Mouse (Mus musculus): ENCODE data around the gene Dhrs7.

The Dhrs7 gene

DNA sequence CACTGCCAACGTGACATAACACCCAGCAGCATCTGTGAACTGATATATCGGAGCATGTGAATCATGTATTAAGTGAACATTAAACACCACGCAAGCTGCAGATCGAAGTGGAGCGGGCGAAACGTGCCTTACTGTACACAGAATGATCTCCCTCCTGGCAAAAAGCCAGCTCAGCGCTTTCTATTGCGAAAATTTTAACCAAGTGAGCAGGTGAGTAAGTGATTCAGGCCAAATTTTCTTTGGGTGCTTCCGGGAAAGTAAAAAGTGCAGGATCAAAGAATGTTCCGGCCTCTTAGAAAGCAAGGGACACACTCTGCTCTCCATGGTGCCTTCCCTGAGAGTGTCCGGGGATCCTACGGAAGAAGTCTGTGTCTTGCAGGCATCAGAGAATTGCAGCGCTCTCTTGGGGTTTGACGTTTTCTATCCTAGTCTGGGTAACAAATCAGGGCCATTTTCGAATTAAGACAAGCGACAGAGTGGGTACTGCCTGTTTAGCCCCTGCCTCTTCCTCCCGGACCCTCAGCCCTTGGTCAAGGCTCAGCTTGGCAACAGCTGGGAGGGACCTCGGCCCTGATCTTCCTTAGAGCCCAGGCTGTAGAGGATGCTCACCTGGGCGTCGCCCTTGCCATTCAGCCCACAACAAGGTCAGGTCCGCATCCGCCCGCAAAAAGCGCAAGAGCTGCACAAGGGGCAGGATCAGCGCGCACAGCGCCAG lies 532 bp downstream of the Dhrs7 start:
- no peak for DNase-seq (ENCODE audit: low read depth in 1 of 2, low spot score in 2 of 2)

DNA sequence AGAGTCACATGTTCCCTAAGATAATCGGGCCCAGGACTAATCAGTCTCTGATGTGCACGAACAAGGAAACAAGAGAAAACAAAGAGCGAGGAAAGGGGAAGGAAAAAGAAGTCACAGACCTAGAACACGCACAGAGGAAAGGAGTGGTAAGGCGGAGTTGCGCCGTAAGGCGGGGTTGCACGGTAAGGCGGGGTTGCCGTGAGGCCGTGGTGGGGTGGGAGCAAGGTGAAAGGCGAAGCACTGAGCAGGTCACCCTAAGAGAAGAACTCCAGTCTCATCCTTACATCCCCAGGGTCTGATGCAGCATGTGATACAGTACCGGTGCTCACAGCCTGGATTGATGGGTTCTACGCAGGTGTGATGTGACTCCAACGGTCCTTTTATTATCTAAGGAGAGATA lies 8.9 kb downstream of the Dhrs7 start:
- DNase-seq (ENCODE audit: low read depth in 1 of 2, low spot score in 2 of 2) = no peak

DNA sequence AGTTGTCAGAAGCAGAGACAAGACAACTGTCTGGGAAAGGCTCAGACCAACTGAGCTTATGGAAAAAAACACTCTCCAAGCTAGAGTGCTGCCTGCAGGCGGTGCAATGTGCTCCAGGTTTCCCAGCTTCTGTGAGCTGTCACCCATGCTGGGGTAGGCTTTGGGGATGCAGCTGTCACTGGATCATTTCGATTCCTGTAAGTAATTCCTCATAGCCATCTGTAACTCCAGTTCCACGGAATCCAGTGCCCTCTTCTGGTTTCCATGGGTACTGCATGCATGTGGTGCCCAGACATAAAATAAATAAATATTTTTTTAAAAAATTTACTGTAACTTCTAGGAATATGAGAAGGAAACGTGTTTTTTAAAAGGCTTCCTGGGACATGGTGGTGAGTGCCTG lies 10.0 kb downstream of the Dhrs7 start:
- DNase-seq (ENCODE audit: low read depth in 1 of 2, low spot score in 2 of 2) = no peak

DNA sequence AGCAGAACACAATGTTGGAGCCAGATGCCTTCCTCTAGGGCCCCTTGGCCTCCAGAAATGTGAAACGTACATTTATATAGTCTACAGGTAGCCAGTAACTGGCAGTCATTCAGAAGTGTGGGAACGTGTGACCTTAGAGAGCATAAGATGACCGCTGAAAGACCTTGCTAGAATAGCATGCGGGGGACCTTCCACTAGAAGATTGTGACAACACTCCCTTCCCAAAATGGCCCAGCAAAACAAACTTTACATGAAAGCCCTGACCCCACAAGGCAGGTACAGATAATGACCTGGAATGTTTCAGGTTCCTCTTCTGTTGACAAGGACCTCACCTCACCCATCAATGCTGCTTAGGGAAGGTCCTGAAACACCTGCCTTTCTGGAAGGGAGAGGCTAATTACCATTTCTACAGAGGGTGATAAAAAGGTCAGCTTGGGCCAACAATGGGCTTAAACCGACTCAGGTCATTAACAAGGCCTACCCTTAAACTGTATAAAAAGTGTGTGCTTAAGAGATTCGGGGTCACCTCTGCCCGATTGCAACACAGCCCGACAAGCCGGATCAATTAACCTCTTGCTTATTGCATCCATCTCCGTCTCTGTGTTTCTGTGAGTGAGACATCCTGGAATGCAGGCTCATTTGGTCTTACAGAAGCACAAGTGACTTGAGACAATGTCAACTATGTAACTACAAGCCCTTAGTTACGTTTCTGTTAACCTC lies 14.9 kb downstream of the Dhrs7 start, which contains the start of gene Gm4756:
Gm4756 (minus strand) TSS at position 51 of the 720 bp plus-strand sequence.
- no peak for DNase-seq (ENCODE audit: low read depth in 1 of 2, low spot score in 2 of 2)

DNA sequence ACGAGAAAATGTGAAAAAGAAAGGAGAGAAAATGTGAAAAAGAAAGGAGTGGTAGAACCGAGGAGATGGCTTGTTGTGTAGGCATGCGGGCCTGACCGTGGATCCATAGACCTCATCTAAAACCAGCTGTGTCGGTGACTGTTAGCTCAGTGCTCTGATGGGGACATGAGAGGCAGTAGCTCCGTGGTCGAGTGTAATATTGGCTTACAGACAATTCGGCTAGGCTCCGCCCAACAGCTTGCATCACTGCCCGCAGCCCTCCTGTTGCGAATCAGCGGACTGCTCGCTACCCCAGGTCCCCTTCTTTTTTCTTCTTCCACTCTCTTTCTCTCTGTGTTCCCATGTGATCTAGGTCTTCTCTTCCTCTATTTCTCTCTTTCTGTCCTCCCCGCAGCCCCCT lies 15.8 kb downstream of the Dhrs7 start:
- no peak for DNase-seq (ENCODE audit: low read depth in 1 of 2, low spot score in 2 of 2)

DNA sequence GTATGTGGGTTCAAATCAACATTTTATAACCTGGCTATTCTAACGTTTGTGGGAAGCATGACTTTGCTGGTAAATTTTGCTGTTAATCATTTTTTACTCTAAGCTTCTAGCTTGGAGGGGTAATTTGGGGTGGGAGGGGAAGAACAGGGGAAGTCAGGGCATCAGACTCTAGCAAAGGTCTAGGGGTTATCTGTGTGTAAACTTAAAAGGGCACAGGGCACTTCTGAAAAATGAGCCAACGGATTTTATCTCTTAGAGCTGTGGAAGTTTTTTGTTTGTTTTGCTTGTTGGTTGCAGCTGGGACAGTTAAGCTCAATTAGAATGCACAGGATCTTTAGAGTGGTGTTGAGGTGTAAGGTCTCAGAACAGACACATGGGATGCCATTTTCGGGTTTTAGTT lies 26.7 kb downstream of the Dhrs7 start:
- DNase-seq (ENCODE audit: low read depth in 1 of 2, low spot score in 2 of 2) = no peak

DNA sequence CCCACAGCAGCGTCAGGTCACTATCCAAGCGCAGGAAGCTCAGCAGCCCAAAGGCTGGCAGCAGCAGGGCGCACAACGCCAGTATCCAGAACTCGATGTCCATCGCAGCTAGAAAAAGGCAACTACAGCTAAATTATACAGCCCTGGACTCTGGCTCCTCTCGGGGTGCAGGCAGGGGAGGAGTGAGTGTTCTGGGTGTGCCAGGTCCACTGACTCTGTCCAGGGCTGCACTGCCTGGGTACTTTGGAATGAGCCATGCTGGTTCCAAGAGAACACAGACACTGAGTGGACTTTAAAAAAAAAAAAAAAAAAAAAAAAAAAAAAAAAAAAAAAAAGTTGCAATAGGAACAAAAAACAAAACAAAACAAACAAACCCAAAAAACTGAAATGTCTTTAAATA lies 36.0 kb downstream of the Dhrs7 start:
- DNase-seq (ENCODE audit: low read depth in 1 of 2, low spot score in 2 of 2) = no peak

DNA sequence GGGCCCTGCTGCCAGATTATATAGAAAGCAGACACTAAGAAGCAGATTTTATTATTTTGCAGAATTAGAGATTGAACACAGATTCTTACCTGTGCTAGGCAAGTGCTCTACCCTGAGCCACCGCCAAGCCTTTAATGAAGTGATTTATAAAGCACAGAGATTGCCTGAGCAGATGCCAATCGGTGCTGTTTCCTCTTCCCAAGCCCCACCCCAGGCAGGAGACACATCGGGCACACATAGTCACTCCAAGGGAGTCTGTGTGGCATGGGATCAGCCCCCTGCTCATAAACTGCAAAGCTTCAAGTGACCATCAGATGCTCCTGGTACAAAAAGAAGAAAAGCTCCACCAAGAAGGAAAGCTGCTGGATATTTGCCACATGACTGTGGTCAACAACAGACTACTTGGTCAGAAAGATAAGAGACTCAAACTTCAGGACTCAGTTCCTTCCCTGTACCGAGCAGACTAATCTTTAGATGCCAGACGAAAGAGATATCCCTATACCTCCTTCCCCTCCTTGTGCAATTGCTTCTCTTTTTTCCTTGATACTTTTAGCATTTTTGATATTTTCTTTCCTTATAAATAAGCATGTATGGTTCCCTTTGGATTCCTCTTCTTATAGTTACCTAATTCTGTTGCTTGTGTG lies 41.7 kb downstream of the Dhrs7 start:
- DNase-seq (ENCODE audit: low read depth in 1 of 2, low spot score in 2 of 2) = no peak

DNA sequence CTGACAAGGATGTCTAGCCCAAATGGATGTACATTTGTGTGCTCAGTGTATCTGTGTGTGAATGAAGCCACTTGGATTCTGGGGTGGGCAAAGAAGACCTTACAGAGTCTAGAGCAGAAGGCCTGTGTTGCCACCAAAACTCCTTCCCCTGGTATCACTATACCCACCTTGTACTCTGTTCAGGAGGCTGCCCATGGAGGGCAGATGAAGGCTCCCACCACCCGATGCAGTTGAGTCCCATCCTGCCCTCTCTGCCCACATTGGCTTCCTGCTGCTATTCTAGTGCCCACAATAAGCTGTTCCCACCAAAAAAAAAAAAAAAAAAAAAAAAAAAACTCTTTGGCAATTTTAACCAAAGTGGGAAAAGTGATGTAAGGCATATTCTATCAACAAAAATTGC lies 43.3 kb downstream of the Dhrs7 start:
- no peak for DNase-seq (ENCODE audit: low read depth in 1 of 2, low spot score in 2 of 2)

DNA sequence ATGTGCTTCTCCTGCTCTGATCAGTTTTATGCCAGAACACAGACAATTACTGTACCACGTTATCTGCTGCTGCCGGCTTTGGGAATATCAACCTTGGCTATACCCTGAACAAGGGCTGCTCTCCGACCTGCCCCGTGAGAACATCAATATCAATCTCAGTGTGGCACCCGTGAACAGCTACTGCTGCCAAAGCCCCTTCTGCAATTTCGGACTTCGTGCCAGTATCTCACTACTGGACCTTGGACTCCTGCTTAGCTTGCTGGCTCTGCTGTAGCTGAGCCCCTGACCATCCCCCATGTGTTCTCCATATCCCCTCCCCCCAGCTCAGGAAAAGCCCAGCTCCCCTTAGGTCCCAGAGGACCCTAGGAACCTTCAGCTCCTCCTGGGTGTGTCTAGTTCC lies 43.9 kb downstream of the Dhrs7 start:
- DNase-seq (ENCODE audit: low read depth in 1 of 2, low spot score in 2 of 2) = no peak

DNA sequence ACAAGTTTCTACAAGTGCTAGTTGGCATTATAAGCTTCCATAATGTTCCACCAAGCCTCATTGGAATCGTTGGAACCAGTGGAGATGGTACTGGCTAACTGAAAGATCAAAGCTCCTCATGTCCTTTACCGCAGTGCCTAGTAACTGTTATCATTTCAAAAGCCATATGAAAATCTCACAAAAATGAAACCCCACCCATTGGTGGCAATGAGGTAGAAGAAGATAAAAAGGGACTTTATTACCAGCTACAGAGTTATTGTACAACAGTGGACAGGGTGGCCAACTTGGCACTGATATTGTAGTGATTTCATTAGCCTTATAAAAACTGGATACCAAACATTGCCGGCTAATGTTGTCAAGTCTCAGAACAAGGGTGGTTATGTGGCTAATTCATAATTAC lies 52.7 kb downstream of the Dhrs7 start:
- no peak for DNase-seq (ENCODE audit: low read depth in 1 of 2, low spot score in 2 of 2)
